Mouse (Mus musculus) limb, embryonic 15.5 days (tissue): ENCODE results near the gene Mast4. TPM values are rescaled to one million over a fixed set of nuclear protein-coding genes. Genes with fewer than 3 reads are reported as not detected.
"Not testable (repeated sequence)": the region's sequence is repeated elsewhere in the genome, so short reads cannot be mapped to it uniquely, and the experiment has no call there.

Source experiments
- ATAC-seq: fragments of 200-750 bp; cut with Nextera tagmentation; 2 replicates; pipeline ENCODE4 v1.8.0; 2017; ENCODE audit warnings: low read depth, moderate TSS enrichment; ENCODE audit not compliant: insufficient number of reproducible peaks, low FRiP score, low TSS enrichment
- H3K27ac ChIP-seq: fragments of 300-500 bp; sonication (generic); 2 replicates; pipeline ENCODE4 v1.5.1; 2015; ENCODE audit warnings: moderate library complexity, mild to moderate bottlenecking, inconsistent platforms
- H3K27me3 ChIP-seq: fragments of 300-500 bp; sonication (generic); 2 replicates; pipeline ENCODE4 v1.6.1; 2015; ENCODE audit warnings: inconsistent platforms
- H3K36me3 ChIP-seq: fragments of 300-500 bp; sonication (generic); 2 replicates; pipeline ENCODE4 v1.6.1; 2015; ENCODE audit warnings: inconsistent platforms
- H3K4me1 ChIP-seq: fragments of 300-500 bp; sonication (generic); 2 replicates; pipeline ENCODE4 v1.6.1; 2015; ENCODE audit warnings: inconsistent platforms
- H3K4me2 ChIP-seq: fragments of 300-500 bp; sonication (generic); 2 replicates; pipeline ENCODE4 v1.6.1; 2015; ENCODE audit warnings: mild to moderate bottlenecking, inconsistent platforms
- H3K4me3 ChIP-seq: fragments of 300-500 bp; sonication (generic); 2 replicates; pipeline ENCODE4 v1.5.1; 2015; ENCODE audit warnings: mild to moderate bottlenecking, inconsistent platforms
- H3K9ac ChIP-seq: fragments of 300-500 bp; sonication (generic); 2 replicates; pipeline ENCODE4 v1.6.1; 2015; ENCODE audit warnings: inconsistent platforms
- H3K9me3 ChIP-seq: fragments of 300-500 bp; sonication (generic); 2 replicates; pipeline ENCODE4 v1.6.1; 2016; ENCODE audit warnings: inconsistent platforms
- WGBS: fragments of 180-500 bp; shearing (Covaris S2); methylation state at CpG from one replicate; pipeline ENCODE4 v1.1.7; 2015; 5-methylcytosine and 5-hydroxymethylcytosine counted together
- polyA plus RNA-seq: library from polyadenylated mRNA; unstranded; fragments of >200 nt; fragmentation: Nextera tagmentation; extraction: Ambion mirVana; gene quantifications from 2 replicates; pipeline ENCODE4 v1.2.1, GENCODE M21; 2015

The Mast4 gene
- polyA plus RNA-seq, 1 experiment from 2014 or later: 26.3 TPM

DNA sequence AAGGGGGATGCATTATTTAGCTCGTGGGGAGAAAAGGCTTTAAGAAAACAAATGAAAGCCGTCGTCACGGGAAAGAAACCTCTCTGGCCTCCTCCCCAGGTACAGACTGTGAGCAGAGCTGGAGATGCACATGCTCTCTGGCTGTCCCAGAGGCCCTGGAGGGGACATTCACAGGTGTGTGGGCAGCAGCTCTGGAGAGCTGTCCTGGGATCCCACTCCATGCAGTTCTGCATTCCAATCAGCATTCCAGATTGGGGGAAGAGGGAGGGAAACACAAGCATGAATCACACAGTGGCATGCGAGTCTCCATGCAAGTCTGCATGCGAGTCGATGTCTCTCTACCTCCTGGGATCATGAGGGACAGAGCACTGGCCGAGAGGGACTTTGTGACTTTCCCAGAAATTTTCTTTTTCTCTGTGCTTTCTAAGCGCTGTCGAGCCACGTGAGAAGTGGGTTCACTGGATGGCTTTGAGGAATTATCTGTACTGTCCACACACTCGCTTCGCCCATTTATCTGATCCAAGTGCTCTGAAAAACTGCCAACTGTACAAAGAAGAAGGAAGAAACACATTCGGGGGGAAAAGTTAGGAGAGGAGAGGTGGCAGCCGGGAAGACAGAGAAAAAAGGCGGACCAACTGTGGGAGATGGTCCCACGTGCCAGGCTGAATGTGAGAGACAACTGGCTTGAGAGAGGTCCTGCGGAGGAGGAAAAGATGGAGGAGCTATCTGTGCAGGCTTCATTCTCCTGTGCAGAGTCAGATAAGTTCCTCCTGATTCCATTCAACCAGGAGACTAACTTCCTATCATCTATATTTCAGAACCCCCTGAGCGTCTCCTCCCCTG, 580.4 kb downstream of the Mast4 start:
- no peaks in the 10 kb centered on the region for H3K27me3 ChIP-seq
- H3K36me3 ChIP-seq: peaks cover 46% of the 10 kb centered on the region
- no peak overlapping the region for H3K4me2 ChIP-seq
- no peaks in the 10 kb centered on the region for H3K9me3 ChIP-seq
- no peak overlapping the region for H3K9ac ChIP-seq
- no peak overlapping the region for H3K4me3 ChIP-seq
- H3K27ac ChIP-seq: no peak overlapping the region
- no peaks in the 10 kb centered on the region for H3K4me1 ChIP-seq
- WGBS: 79% methylated on average over 19 of the region's 19 CpGs
- no peak for ATAC-seq

DNA sequence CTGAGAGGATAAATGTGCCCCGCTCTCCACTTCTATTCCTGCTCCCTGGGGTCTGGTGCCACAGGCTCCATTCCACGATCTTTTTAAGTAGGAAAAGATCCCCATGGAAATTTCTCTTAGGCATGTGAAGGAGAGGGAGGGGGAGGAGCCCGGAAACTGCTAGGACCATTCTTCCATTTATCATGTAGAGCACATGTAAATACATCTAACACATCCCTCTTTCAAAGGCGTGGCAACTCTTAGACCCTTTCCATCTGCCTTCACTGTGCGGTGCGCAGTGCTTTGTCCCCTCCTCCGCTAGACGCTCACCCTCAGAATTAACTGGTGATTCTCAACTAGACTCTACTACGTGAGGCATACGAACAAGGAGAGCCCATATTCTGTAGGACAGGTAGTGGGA, 584.4 kb downstream of the Mast4 start:
- no peak overlapping the region for H3K4me3 ChIP-seq
- peaks cover 35% of the 10 kb centered on the region for H3K36me3 ChIP-seq
- H3K9ac ChIP-seq: no peak overlapping the region
- H3K27me3 ChIP-seq: no peaks in the 10 kb centered on the region
- no peaks in the 10 kb centered on the region for H3K9me3 ChIP-seq
- 84% methylated on average over 10 of the region's 10 CpGs for WGBS
- ATAC-seq: no peak
- no peak overlapping the region for H3K27ac ChIP-seq
- H3K4me1 ChIP-seq: no peaks in the 10 kb centered on the region
- H3K4me2 ChIP-seq: no peak overlapping the region

DNA sequence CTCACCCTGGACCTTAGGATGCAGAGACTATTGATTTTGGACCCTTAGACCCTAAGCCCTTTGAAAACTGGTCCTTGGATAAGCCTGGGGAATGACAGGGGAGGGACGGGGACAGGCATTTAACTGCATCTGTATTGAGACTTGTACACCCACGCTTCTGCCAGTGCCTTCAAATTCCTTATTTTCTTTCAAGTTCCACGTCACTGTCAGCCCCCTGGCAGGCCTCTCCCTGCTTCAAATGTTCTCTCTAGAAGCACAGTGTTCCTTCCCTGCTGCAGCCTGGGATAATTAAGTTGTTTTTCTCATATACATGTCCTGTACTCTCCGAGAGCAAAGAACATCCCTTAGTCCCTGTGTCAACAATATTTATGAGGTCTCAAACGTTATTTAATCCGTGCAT, 585.1 kb downstream of the Mast4 start:
- 50% methylated on average over 6 of the region's 6 CpGs for WGBS
- ATAC-seq: no peak
- H3K36me3 ChIP-seq: peaks cover 30% of the 10 kb centered on the region
- no peaks in the 10 kb centered on the region for H3K9me3 ChIP-seq
- no peak overlapping the region for H3K4me2 ChIP-seq
- H3K27me3 ChIP-seq: no peaks in the 10 kb centered on the region
- no peak overlapping the region for H3K27ac ChIP-seq
- H3K4me1 ChIP-seq: no peaks in the 10 kb centered on the region
- H3K4me3 ChIP-seq: no peak overlapping the region
- H3K9ac ChIP-seq: no peak overlapping the region

DNA sequence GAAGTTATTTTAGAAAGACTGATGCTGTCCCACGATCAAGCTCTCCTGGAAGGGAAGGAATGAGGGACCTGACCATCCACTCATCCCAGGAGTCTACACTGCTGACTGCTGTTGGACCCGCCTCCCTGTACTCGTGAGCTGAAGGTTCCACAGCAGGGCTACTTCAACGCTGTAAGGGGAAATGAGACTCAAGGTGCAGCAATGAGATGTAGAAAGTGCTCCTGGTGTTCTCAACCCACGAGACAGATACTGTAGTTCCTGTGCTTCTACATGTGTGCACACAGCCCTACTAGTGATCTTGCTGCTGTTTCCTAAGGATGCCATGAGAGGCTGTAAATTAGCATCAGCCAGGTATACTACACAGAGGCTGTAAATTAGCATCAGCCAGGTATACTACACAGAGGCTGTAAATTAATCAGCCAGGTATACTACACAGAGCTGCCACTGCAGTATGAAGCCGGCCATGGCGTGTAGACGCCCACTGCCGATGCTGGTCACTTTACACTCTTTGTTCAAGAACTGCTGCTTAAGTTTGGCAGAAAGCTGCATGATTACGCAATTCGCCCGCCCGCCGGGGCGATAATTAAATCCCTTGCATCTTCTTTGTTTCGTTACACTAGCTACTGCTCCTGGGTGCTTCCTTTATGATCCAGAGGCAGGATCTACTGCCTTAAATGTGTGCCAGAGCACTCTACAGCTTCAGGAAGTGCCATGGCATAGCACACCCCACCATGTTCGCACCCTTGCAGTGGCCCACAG, 587.3 kb downstream of the Mast4 start:
- WGBS: 83% methylated on average over 17 of the region's 17 CpGs
- ATAC-seq: no peak
- peaks cover 36% of the 10 kb centered on the region for H3K36me3 ChIP-seq

DNA sequence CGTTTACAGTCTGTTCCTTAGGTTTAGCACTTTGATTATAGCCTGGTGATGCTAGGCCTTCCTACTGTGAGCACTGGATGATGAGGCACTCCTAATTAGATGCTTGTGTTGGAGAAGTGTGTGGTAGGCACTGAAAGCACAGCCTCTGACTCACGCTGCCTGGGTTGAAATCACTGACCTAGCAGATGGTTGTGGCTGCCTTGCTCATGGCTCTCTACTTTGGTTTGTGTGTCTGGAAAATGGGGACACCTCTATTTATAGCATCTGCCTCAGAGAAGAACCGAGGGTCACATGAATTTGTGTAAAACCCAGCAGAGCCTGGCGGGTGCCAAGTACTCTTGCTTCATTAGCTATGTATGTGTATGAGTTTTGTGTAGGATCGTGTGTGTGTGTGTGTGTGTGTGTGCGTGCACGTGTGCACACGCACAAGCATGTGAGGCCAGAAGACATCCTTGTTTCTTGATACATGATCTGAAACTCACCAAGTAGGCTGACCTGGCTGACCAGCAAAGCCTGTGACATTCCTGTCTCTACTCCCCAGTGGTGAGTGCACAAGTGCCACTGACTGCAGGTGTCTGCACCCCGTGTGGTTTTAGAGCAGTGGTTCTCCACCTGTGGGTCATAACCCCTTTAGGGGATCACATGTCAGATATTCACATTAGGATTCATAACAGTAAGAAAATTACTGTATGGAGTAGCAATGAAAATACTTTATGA, 588.5 kb downstream of the Mast4 start:
- Histone ChIP-seq H3K4me3 (no peak overlapping the region), H3K4me1 (no peaks in the 10 kb centered on the region), H3K9me3 (no peaks in the 10 kb centered on the region), H3K4me2 (no peak overlapping the region), H3K27me3 (no peaks in the 10 kb centered on the region), H3K36me3 (peaks cover 39% of the 10 kb centered on the region), H3K9ac (no peak overlapping the region), H3K27ac (no peak overlapping the region)
- ATAC-seq: no peak
- WGBS: 78% methylated on average over 9 of the region's 9 CpGs

More for the DNA sequence above, 587.3 kb downstream of the Mast4 start:
- H3K4me3 ChIP-seq: no peak overlapping the region
- H3K4me2 ChIP-seq: no peak overlapping the region
- H3K9me3 ChIP-seq: no peaks in the 10 kb centered on the region
- no peak overlapping the region for H3K27ac ChIP-seq
- no peak overlapping the region for H3K9ac ChIP-seq
- no peaks in the 10 kb centered on the region for H3K27me3 ChIP-seq
- no peaks in the 10 kb centered on the region for H3K4me1 ChIP-seq

DNA sequence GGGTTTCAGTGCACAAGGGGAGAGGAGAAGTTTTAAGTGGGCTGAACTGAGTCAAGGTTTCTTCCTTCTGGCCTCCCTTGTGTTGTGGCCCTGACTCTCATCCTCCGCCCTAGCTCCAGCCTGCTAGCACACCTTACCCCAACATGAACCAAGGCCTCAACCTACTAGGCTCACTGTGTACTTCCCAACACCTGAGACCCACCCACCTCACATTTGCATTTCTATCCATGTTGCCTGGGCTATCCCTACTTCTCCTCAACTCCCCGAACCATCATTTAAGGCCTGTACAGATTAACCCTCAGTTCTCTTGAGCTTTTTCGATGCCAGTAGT, 589.1 kb downstream of the Mast4 start:
- Histone ChIP-seq H3K4me1 (no peaks in the 10 kb centered on the region), H3K36me3 (peaks cover 36% of the 10 kb centered on the region), H3K4me3 (no peak overlapping the region), H3K27me3 (no peaks in the 10 kb centered on the region), H3K9ac (no peak overlapping the region), H3K4me2 (no peak overlapping the region), H3K9me3 (no peaks in the 10 kb centered on the region), H3K27ac (no peak overlapping the region)
- 91% methylated on average over 3 of the region's 3 CpGs for WGBS
- no peak for ATAC-seq

DNA sequence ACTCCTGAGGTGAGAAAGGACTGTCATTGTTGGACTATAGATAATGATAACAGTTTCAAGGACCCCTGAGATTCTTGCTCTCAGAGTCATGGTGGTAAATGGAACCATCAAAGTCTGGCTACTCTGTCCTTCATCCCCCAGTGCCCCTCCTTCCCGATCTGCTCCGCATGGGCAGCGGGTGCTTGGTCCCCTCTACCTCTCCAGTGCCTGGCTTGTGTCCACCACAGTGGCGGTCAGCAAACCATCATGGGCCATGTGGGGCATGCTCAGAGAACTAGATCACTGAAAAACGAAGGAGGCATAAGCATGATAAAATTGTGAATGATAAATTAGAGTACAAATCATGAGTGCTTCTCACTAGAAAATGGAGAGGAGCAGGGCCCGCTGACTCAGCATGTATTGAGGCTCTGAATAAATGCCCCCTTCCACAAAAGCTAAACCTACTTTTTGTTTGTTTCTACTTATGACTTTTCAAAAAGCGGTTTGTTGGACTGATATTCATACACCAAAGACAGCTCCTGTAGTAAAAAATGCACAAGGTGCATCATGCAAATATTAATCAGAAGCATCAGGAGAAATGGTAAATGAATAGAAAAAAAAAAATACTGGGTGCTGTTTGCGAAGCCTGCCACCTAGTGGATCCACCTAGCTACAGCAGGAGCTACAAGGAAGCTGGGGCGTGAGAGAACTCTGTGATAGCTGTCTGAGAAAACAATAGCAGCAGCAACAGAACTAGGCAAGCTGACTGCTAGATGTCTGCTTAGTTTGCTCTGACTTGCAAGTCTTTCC, 589.6 kb downstream of the Mast4 start:
- Histone ChIP-seq H3K4me2 (no peak overlapping the region), H3K9me3 (no peaks in the 10 kb centered on the region), H3K36me3 (peaks cover 33% of the 10 kb centered on the region), H3K4me3 (no peak overlapping the region), H3K4me1 (no peaks in the 10 kb centered on the region), H3K9ac (no peak overlapping the region), H3K27ac (no peak overlapping the region), H3K27me3 (no peaks in the 10 kb centered on the region)
- no peak for ATAC-seq
- WGBS: 71% methylated on average over 9 of the region's 9 CpGs

DNA sequence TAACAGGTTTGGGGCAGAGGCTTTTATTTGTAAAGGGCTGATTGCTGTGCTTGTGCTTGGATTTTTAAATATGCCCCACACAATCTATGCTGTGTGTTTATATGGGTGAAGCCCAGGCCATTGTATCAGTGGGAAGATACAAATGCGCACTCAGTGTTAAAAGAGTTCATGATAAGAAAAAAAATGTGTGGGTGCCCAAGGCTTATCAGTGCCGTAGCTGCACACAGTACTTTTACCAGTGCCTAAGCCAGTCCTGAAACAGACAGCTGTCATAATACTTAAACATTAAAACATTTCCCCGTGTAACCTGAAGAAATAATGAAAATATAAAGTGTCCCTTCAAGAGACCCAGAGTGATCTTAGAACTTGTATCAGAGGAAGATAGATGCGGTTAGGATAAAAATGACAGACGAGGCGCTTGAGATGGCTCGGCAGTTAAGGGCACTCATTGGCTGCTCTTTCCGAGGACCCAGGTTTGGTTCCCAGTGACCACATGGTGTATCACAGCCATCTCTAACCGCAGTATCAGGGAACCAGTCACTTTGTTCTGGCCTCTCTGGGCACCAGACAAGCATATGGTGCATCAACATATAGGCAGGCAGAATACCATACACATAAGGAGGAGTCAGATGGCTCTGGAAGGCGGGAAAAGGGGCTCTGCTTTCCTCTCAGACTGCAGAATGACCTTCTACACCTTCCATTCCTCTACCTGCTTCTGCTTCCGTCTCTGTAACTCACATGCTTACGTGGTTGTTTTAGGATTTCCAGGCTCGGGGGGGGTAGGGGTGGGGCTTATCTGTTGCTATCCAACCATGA, 594.4 kb downstream of the Mast4 start:
- Histone ChIP-seq H3K4me1 (no peaks in the 10 kb centered on the region), H3K27me3 (no peaks in the 10 kb centered on the region), H3K9me3 (no peaks in the 10 kb centered on the region), H3K4me3 (no peak overlapping the region), H3K36me3 (peaks cover 64% of the 10 kb centered on the region), H3K27ac (no peak overlapping the region), H3K4me2 (no peak overlapping the region), H3K9ac (no peak overlapping the region)
- 91% methylated on average over 13 of the region's 13 CpGs for WGBS
- ATAC-seq: no peak

DNA sequence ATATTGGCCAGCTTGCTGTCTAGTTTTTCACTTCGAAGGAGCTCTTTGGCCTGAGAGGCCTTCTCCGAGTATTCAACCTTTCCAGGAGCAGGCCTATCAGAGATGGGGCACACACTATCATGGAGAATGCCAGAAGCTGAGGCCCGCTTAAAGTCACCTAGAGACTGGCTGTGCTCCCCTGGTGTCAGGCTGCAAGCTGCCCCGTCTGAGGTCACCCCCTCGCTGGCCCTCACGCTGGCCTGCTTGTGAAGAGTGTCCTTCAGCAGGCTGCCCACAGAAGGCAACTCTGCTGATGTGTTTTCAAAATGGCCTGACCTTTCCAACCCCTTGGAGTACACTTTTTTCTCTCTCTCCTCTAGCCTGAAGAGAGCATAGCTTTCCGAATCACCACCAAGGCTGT, 596.5 kb downstream of the Mast4 start:
- no peak for ATAC-seq
- Histone ChIP-seq H3K27ac (no peak overlapping the region), H3K4me2 (no peak overlapping the region), H3K9me3 (no peaks in the 10 kb centered on the region), H3K4me3 (no peak overlapping the region), H3K36me3 (peaks cover 70% of the 10 kb centered on the region), H3K27me3 (no peaks in the 10 kb centered on the region), H3K4me1 (no peaks in the 10 kb centered on the region), H3K9ac (no peak overlapping the region)
- WGBS: 92% methylated on average over 7 of the region's 7 CpGs

DNA sequence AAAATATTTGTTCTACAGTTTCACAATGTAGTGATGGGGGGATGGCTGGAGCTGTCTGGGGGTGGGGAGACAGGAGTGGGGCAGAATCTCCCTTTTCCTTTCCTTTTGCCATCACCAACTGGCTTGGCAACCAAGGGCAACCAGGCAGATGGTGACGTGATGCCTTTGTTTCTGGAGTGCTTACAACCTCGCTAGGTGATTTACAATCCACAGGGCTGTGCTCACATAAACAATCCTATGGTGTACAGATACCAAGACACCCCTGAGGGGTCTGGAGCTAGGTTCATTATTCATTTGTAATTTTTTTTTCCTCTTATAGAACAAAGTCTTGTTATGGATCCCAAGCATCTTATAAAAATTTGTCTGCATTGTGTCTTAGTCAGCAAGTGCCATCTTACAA, 601.2 kb downstream of the Mast4 start:
- no peak overlapping the region for H3K4me2 ChIP-seq
- no peak overlapping the region for H3K9ac ChIP-seq
- no peaks in the 10 kb centered on the region for H3K27me3 ChIP-seq
- no peak for ATAC-seq
- no peak overlapping the region for H3K4me3 ChIP-seq
- no peak overlapping the region for H3K27ac ChIP-seq
- H3K4me1 ChIP-seq: no peaks in the 10 kb centered on the region
- H3K36me3 ChIP-seq: peaks cover 38% of the 10 kb centered on the region
- H3K9me3 ChIP-seq: no peaks in the 10 kb centered on the region
- WGBS: 57% methylated on average over 2 of the region's 2 CpGs

DNA sequence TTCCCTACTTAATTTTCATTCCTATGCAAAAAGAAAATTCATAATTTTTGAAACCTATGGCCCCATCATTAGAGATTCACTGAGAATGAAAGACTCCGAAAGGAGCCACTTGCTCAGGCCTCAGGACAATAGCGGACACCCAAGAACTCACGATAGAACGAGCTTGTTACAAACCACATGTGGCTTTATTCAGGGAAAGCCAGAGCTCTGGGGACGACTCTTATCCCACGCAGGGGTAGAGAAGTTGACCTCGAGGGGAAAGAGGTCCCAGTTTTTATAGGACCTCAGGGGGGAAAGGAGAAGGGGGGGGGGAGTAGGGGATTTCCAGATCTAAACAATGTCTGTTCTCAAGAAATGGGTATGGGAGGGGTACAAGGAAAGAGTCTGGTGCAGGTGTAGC, 605.3 kb downstream of the Mast4 start:
- ATAC-seq, H3K4me2 ChIP-seq, H3K27ac ChIP-seq, H3K27me3 ChIP-seq, H3K36me3 ChIP-seq, H3K4me3 ChIP-seq, H3K4me1 ChIP-seq, H3K9ac ChIP-seq, H3K9me3 ChIP-seq: not testable (repeated sequence)
- 51% methylated on average over 7 of the region's 7 CpGs for WGBS
